Mouse (Mus musculus): ENCODE results near the gene Dna2.

Dna2 gene

DNA sequence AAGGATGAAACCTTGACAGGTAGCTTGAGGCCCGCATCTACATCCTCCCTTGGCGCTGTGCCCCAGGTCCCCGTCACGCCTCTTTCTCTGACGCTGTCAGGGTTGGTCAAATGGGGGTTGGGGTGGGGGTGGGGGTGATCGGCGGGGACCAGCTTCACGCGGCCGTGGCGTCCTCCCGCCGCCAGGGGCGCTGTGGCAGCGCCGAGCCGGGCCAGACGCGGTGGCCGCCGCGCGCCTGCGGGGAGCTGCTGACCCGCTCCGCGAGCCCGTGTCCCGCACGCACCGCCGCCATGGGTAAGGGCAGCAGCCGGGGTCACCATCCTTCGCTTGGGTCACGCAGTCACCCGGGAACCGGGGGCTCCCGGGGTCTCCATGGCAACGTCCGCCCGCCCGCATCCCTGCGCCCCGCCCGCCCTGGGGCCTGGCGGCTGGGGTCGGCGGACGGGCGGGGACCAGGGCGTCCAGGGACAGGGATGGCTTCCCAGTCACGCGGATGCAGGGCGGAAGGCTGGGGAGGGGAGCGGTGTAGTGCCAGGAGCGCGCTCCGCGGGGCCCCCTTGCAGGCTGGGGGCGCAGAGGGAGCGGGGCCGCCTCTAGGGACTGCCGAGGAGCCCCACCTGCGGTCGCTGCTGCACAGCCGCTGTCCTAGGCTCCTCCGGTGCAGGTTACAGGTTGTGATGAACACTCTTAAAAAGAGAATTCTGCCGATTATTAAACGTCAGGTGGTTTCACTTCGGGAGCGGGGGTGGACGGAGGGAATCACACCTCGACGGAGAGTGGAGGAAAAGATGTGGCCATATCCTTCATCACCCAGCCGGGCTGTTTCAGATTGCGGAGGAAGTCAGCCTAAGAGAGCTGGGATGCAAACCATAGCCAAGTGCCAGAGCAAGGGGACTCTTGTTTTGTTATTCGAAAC lies 33.5 kb downstream of the Dna2 start, which contains the start of gene Rufy2:
Gene Rufy2, plus strand, starts transcription at position 185 of the 916 bp plus-strand sequence.
- DNase-seq (ENCODE audit: low spot score in 2 of 2) = peak; percentile 65 to 75

DNA sequence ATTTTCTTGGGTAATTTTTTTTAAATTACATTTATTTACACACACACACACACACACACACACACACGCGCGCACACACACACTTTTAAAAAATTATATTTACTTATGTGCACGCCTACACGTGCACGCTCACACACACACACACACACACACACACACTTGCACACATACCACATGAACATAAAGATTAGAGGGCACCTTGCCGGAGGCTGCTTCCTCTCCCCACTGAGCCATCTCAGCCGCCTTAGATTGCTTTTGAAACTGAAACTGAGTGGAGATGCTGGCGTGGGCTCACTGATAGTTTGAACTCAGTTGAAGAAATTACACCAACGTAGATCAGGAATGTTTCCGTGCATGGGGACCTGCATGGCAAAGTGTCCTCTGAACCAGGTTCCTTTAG lies 37.2 kb downstream of the Dna2 start:
- DNase-seq (ENCODE audit: low spot score in 2 of 2) = no peak

DNA sequence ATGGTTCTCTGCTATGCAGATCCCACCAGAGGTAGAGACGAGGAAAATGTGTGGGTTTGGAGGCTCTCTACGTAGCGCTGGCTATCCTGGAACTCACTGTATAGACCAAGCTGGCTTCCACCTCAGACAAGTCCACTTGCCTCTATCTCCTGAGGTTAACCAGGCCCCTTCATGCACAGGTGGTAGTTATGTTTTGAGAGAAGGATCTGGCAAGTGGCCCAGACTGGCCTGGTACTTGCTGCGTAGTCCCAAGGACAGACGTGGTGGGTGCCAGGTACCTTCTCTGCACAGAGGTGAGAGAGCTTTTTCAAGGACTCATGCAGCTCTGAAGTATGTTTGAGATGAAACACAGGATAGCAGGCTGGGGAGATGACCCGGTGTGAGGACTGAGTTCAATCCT lies 37.7 kb downstream of the Dna2 start:
- DNase-seq (ENCODE audit: low spot score in 2 of 2) = no peak

DNA sequence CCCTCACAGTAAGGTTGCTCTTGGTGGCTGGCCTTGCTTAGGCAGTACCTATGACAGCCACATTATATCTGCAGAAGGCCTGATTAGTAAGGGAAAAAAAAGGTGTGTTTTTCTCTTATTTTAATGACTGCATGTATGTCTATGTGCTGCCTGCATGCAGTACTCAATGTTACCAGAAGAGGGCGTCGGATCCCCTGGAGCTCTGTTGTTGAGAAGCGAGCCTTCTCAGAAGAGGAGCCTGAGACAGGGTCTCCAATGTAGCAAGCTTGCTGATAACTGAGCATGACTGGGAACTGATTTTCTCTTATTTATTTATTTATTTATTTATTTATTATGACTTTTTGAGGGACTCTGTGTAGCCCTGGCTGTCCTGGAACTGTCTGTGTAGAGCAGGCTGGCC lies 40.5 kb downstream of the Dna2 start:
- no peak for DNase-seq (ENCODE audit: low spot score in 2 of 2)

DNA sequence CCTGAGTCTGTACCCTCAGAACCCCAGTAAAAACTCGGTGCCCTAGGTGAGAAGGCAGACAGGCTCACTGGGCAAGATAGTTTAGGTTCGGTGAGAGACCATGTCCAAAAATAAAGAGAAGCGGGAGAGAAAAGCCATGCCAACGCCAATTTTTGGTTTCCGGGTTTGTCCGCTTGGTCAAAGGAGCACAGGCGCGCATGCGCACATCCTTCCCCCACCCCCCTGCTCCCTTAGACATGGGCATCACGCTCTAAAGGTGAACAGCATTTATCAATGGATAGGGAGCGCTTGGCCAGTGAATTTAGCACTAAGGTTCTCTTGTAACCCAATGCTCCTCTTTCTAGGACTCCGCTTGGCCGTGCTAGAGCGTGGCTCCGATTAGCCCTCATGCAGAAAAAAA lies 43.8 kb downstream of the Dna2 start:
- DNase-seq (ENCODE audit: low spot score in 2 of 2) = no peak

DNA sequence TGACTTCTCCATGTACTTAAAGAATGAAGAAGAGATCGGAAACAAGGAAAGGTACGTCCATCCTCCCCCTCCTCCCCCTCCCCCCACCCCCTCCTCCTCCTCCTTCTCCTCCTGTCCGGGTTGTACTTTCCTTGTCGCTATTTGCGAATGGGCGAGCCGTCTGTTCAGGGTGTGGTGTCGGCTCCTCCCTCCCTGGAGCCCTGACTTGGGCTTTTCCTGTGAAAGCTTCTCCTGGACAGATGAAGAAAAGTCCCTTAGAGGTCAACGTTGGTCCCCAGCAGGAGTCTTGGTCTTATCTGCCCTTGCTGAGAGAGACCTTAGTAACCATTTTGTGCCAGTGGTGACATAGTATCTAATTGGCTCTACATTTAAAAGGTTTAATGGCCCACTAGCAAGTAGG lies 47.2 kb downstream of the Dna2 start:
- DNase-seq (ENCODE audit: low spot score in 2 of 2) = no peak

DNA sequence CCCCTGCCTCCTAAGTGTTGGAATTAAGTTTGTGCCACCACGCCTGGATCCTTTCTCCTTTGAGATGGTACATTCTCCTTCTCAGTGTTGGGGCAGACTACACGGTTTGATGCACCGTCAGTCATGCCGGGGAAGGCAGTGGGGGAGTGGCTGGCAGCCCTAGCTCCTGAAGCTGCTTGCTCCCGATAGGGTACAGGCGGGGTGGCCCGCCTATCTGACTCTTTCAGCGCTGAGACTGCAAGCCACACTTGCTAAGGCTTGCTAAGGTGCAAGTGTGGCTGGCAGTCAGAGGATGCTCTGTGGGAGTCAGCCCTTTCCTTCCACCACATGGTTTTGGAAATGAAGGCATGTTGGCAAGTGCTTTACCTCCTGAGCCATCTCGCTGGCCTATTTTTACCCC lies 53.8 kb downstream of the Dna2 start:
- DNase-seq (ENCODE audit: low spot score in 2 of 2) = no peak

DNA sequence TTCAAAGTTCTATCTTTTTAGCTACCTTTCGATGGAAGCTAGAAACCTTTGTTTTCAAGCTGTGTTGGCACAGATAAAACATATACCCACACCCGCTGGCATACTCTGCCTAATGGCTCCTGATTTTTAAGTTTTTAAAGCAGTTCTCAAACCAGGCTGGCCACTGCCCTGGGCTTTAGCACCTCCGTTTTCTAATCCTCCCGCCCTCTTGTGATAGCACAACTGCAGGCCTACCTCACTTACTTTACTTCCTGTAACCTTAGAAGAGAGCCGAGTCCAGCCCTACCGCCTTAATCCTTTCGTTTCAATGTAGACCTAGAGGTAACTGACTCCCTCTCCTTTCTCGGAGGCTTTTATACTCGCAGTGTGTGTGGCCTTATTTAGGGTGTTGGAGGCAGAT lies 56.4 kb downstream of the Dna2 start:
- no peak for DNase-seq (ENCODE audit: low spot score in 2 of 2)

DNA sequence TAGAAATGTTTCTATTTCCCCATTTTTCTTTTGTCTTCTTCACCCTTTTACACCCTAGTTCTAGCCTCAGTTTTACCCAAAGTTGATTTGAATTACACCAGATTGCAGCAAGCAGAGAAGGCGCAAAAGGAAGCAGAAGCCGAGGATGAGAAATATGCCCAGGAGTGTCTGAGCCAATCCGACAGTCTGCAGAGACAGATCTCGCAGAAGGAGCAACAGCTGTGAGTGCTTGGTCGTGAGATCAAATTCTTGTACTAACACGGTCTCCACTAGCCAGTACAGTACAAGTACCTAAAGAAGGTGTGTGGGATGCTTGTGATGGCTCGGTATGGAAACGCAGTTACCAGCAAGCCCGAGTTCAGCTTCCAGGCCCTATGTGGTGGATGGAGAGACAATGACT lies 57.7 kb downstream of the Dna2 start:
- DNase-seq (ENCODE audit: low spot score in 2 of 2) = no peak

DNA sequence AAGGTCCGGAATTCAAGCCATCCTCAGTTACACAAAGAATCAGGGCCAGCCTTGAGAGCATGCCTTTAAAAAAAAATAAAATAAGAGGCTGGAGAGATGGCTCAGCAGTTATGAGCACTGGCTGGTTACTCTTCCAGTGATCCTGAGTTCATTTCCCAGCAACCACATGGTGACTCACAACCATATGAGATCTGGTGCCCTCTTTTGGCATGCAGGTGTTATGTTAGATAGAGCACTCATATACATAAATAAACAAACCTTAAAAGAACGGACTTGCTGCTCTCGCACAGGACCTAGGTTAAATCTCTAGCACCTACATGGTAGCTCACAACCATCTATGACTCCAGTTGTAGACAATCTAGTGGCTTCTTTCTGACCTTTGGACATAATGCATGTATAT lies 61.4 kb downstream of the Dna2 start:
- no peak for DNase-seq (ENCODE audit: low spot score in 2 of 2)

DNA sequence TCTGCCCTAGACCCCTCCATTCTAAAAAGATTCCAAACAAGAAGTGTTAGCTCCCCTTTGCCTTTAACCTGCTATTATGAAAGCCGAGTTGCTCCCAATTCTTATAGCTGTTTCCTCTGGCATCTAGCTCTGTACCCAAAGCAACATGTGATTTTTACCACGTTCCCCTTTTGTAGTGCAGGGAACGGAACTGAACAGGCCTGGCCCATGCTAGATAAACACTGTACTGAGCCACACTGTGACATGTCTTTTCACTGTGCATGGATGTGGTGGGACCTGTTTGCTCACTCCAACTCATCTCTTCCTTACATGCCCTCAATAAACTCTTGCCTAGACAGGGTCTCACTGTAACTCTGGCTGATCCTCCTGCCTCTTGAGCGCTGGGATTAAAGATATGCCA lies 63.4 kb downstream of the Dna2 start:
- no peak for DNase-seq (ENCODE audit: low spot score in 2 of 2)

DNA sequence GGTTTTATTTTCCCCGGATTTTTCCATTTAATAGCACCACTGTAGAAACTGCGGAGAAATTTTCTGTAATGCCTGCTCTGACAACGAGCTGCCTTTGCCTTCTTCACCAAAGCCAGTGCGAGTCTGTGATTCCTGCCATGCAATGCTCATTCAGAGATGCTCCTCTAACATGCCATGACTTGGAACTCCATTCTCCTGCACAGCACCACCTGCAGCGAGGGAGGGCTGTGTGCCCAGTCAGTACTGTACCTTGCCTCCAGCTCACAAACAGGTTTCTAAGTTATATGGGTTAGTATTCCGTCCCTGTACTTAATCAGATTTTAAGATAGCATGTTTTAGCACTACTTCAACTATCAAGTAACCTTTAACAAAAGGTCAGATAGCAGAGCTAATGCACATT lies 64.7 kb downstream of the Dna2 start:
- no peak for DNase-seq (ENCODE audit: low spot score in 2 of 2)

DNA sequence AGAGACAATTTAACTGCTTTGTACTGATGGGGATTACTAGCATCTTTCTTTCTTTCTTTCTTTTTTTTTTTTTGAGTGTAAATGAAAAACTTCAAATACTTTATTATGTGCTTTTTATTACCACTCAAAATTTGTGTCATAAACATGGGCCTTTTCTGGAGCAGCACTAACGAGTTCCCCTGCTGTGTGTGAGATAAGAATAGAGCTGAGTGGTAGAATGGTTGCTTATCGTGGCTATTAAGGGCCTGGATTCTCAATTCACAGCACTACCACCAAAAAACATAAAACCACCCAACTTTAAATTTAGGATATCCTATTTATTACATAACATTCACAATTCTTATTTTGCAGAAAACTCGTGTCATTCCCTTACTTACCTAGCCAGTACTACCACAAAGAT lies 66.7 kb downstream of the Dna2 start:
- DNase-seq (ENCODE audit: low spot score in 2 of 2) = no peak

DNA sequence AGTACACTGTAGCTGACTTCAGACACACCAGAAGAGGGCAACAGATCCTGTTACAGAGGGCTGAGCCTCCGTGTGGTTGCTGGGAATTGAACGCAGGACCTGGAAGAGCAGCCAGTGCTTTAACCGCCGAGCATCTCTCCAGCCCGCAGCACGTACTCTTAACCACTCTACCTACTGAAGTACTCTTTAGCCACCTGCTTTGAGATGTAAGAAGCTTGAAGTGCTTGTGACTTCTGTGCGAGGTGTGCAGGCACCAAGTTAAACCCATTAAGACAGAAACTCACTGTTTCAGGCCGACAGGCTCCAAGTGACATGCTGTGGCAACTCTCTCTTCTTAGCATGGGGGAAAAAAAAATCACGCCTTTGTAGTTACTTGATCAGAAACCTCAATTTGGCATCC lies 67.3 kb downstream of the Dna2 start:
- no peak for DNase-seq (ENCODE audit: low spot score in 2 of 2)

DNA sequence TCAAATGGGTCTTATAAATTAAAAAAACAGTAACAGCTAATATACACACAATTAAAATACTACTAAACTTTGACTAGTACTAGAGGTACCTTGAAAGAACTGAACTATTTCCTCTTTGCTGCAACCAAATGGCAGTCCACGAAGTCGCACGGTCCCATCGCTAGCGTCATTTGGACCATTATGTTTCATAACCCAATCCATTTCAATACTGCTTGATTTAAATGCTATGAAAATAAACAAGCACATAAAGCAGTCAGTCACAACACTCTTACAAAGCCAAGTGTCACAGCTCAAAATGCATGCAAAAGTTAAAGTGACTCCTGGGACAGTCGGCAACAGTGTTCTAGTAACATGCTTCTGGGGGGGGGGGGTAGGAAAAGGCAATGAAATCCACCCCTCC lies 72.5 kb downstream of the Dna2 start:
- no peak for DNase-seq (ENCODE audit: low spot score in 2 of 2)

DNA sequence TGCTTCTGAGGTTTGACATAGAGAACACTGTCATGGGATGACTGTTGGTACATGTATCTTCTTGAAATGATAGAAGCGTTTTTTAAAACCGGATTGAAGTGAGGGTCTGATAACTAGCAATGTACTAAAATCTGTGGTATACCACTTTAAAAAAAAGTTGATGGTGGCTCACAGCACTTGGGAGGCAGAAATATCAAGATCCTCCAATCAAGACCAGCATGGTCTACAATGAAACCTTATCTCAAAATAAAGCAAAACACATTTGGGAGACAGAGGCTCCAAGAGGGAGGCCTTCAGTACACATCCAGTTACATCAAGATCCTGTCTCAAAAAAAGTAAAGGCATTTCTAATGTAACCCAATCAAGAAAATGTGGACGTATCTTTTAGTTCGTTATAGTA lies 74.9 kb downstream of the Dna2 start:
- DNase-seq (ENCODE audit: low spot score in 2 of 2) = no peak

DNA sequence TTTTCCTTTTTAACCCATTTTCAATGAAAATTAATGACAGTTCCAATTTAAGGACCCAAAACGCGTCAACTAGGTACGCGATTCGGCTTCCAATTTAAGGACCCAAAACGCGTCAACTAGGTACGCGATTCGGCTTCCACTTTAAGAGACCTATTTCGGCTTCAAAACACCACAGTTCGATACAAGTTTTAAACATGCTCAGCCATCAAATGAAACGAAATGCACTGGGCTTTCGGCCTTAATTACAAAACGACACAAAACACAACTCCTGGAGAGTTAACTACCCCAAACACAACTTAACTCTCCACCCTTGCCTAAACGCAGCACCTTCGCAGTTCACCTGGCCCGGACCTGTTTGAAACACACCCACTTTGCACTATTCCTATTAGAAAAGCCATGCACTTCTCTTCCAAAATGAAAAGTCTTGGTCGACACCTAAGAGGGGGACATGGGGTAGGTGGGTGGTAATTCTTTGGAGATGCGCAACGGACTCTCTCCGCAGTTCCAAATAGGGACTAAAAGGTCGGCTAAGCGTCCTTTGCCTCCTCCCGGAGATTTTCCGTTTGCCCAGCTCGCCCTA lies 75.8 kb downstream of the Dna2 start:
- peak in 1 of 2 experiments; percentile 23 for DNase-seq (ENCODE audit: low spot score in 2 of 2)

DNA sequence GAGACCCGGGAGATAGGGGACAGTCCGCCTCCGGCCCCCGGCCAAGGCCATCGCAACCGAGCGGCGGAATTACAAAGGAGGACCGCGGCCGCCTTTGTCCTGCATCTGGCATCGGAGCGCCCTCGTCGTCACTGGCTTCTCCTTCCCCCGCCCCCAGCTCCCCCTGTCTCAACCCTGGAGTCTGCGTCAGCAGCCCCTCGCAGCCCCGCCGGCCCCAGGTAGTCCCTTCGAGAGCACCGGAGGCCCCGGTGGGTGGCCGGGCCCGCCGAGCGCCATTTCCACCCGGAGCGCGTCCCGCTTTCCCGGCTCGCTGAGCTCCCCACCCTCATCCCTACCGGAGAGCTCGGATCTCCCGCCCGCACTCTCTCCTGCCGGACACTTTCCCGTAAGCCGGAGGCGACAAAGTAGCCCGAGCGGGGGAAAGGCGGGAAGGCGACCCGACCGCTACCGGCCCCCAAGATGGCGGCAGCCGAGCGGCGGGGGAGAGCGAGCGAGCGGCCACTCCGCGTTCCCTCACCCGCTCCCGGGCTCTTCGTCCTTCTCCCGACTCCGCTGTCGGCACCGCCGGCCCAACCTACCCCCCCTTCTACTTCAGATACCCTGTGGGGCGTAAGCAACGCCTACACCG lies 76.4 kb downstream of the Dna2 start:
- peak; percentile 45 to 67 for DNase-seq (ENCODE audit: low spot score in 2 of 2)

Measured in urinary bladder, postnatal 36 days (tissue).